Mouse (Mus musculus): ENCODE data around the gene Zkscan4.

Zkscan4 gene

GRCm38 (mm10) chr13:21530136-21530535 is 51.4 kb downstream of the Zkscan4 start:
- no peak for DNase-seq

- DNase-seq = peak; percentile 88
Observed at GRCm38 (mm10) chr13:21530781-21531201, 52.1 kb downstream of the Zkscan4 start, which contains the start of gene Zkscan8. Gene Zkscan8, minus strand, starts transcription at chr13:21531120.

All from kidney, adult 11 months (tissue).